Mouse (Mus musculus): Measurements from ENCODE around the gene Crybg2. TPM values are rescaled to one million over a fixed set of nuclear protein-coding genes. Genes with fewer than 3 reads are reported as not detected.

Crybg2 gene
- total and polyA plus RNA-seq, 2 experiments: 1.4 to 1.6 TPM

DNA sequence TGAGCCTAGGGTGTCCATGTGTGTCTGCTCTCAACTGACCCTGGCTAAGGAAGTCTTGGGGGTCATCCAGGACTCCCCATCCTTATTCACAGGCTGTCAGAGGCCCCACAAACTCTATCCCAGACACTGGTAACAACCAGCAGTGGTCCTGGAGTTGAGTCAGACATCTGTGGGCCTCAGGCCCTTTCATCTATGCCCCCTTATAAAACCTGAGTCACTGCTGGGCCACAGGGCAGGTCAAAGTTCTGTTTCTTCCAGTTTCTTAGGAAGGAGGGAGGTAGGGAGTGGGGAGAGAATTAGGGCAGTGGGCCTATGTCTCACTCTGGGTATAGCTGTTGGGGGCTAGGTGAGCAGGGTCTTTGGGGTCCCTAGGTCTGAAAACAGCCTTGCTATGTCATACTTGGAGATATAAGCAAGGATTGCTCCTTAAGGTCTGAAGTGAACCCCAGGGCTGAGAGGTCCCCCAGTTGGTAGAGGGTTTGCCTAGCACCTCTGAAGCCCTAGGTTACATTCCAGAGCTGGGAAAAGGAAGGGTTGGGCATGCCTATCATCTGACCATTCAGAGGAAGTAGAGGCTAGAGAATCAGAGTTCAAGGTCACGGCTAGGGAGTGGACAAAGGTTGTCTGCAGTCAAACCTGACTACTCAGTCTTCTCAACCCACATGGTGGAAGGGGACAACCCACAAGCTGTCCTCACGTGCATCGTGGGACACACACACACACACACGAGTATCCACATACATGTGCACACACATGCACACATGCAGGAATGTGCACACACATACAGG is 8.4 kb downstream of the Crybg2 start:
- Histone ChIP-seq H3K4me3 (ENCODE audit: insufficient read depth, low read depth, low read length) (no peak overlapping the region), H3K27me3 (ENCODE audit: control insufficient read depth, insufficient read depth, low read length) (no peaks in the 10 kb centered on the region), H3K9ac (ENCODE audit: low read depth, low read length) (no peak overlapping the region), H3K4me1 (ENCODE audit: control insufficient read depth, insufficient read depth, low read length) (no peaks in the 10 kb centered on the region), H3K36me3 (ENCODE audit: control insufficient read depth, insufficient read depth, low read length) (no peaks in the 10 kb centered on the region), H3K79me2 (ENCODE audit: control insufficient read depth, insufficient read depth, low read length) (no peaks in the 10 kb centered on the region), H3K27ac (replicated peaks; ENCODE audit: insufficient read depth, low read depth, low read length) (no peak overlapping the region)
- WGBS: 72% methylated on average over 4 of the region's 4 CpGs
- TF ChIP-seq POLR2A (IDR thresholded peaks at IDR 0.05; ENCODE audit: extremely low read depth, insufficient read depth, low read length): no peak
- DNase-seq (ENCODE audit: extremely low read depth, low read depth, low spot score): no peak

DNA sequence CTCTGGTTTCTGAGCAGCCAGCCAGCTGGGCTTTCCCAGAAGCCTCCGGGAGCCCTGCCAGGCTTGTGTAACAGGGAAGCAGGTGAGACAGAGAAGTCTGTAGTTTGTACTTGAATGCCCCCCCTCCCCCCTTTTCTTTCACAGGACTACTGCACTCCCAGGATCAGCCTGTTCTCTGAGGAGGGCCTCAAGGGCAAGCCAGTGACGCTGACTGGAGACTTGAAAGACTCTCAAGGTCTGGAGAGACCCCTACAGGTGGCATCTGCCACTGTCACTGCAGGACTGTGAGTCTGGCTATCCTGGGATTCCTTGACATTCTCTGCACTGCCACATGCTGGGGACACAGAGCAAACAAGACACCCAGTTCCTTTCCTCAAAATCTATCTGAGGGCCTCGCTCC is 18.1 kb downstream of the Crybg2 start:
- TF ChIP-seq POLR2A (IDR thresholded peaks at IDR 0.05; ENCODE audit: extremely low read depth, insufficient read depth, low read length) (no peak), CTCF (IDR thresholded peaks at IDR 0.05; ENCODE audit: low read depth, low read length) (peak; percentile 48)
- Histone ChIP-seq H3K4me1 (ENCODE audit: control insufficient read depth, insufficient read depth, low read length) (no peaks in the 10 kb centered on the region), H3K79me2 (ENCODE audit: control insufficient read depth, insufficient read depth, low read length) (no peaks in the 10 kb centered on the region), H3K9ac (ENCODE audit: low read depth, low read length) (no peak overlapping the region), H3K4me3 (ENCODE audit: insufficient read depth, low read depth, low read length) (no peak overlapping the region), H3K27me3 (ENCODE audit: control insufficient read depth, insufficient read depth, low read length) (peaks cover 3% of the 10 kb centered on the region; the same call in 1 of the 2 replicates), H3K27ac (replicated peaks; ENCODE audit: insufficient read depth, low read depth, low read length) (no peak overlapping the region), H3K36me3 (ENCODE audit: control insufficient read depth, insufficient read depth, low read length) (no peaks in the 10 kb centered on the region)
- 47% methylated on average over 3 of the region's 3 CpGs for WGBS
- no peak for DNase-seq (ENCODE audit: extremely low read depth, low read depth, low spot score)

DNA sequence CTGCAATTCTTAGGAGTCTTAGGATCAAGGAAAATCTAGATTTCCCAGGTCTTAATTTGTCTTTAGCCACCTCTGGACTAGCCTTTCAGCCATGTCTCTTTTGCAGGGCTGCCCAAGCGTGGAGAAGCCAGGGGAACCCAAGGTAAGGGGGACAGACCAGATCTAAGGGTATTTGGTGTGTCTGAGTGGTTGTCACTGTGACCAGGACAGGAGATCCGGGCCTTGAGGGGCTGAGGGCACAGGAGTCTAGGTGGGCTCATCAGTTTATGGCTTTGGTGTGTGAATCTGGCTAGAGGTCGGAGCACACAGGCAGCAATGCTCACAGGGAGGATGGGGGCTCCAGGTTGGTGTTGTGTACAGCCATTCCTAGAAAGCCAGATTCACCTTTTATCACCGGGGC is 20.1 kb downstream of the Crybg2 start:
- no peaks in the 10 kb centered on the region for H3K79me2 ChIP-seq (ENCODE audit: control insufficient read depth, insufficient read depth, low read length)
- DNase-seq (ENCODE audit: extremely low read depth, low read depth, low spot score): no peak
- no peaks in the 10 kb centered on the region for H3K36me3 ChIP-seq (ENCODE audit: control insufficient read depth, insufficient read depth, low read length)
- no peaks in the 10 kb centered on the region for H3K4me1 ChIP-seq (ENCODE audit: control insufficient read depth, insufficient read depth, low read length)
- WGBS: 90% methylated on average over 4 of the region's 4 CpGs
- peaks cover 3% of the 10 kb centered on the region; the same call in 1 of the 2 replicates for H3K27me3 ChIP-seq (ENCODE audit: control insufficient read depth, insufficient read depth, low read length)
- no peak for TF ChIP-seq CTCF (IDR thresholded peaks at IDR 0.05; ENCODE audit: low read depth, low read length)
- no peak for TF ChIP-seq POLR2A (IDR thresholded peaks at IDR 0.05; ENCODE audit: extremely low read depth, insufficient read depth, low read length)
- no peak overlapping the region for H3K4me3 ChIP-seq (ENCODE audit: insufficient read depth, low read depth, low read length)
- H3K27ac ChIP-seq (replicated peaks; ENCODE audit: insufficient read depth, low read depth, low read length): no peak overlapping the region
- H3K9ac ChIP-seq (ENCODE audit: low read depth, low read length): no peak overlapping the region

DNA sequence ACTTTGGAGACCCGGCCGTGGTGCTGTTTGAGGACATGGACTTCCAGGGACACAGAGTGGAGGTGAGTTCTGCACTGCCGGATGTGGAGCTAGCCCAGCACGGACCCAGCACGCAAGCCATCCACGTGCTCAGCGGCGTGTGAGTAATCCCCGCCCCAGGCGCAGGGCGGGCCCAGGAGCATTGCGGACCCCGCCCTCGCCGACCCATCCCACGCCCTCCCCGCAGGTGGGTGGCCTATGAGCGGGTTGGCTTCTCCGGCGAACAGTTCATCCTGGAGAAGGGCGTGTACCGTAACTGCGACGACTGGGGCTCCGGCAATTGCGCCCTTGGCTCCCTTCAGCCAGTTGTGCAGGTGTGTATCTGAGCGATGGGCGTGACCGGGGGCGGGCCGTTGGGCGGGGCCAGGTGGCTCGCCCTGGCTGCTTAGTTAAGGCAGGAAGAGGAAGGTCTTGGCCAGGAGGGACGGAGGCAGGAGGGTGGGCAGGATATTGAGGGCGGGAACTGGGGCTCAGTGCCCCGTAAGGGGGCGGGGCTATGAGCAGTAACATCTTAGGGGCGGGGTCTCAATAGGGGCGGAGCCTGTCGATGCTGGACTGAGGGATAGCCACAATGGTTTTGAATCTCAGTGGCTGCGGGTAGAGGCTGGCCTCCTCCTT is 21.2 kb downstream of the Crybg2 start:
- Histone ChIP-seq H3K4me1 (ENCODE audit: control insufficient read depth, insufficient read depth, low read length) (no peaks in the 10 kb centered on the region), H3K27ac (replicated peaks; ENCODE audit: insufficient read depth, low read depth, low read length) (no peak overlapping the region), H3K36me3 (ENCODE audit: control insufficient read depth, insufficient read depth, low read length) (no peaks in the 10 kb centered on the region), H3K27me3 (ENCODE audit: control insufficient read depth, insufficient read depth, low read length) (peaks cover 3% of the 10 kb centered on the region; the same call in 1 of the 2 replicates), H3K9ac (ENCODE audit: low read depth, low read length) (no peak overlapping the region), H3K79me2 (ENCODE audit: control insufficient read depth, insufficient read depth, low read length) (no peaks in the 10 kb centered on the region), H3K4me3 (ENCODE audit: insufficient read depth, low read depth, low read length) (peak overlapping the region; percentile 37; the same call in 1 of the 2 replicates)
- TF ChIP-seq CTCF (IDR thresholded peaks at IDR 0.05; ENCODE audit: low read depth, low read length) (no peak), POLR2A (IDR thresholded peaks at IDR 0.05; ENCODE audit: extremely low read depth, insufficient read depth, low read length) (no peak)
- WGBS: 3% methylated on average over 40 of the region's 41 CpGs
- DNase-seq (ENCODE audit: extremely low read depth, low read depth, low spot score): no peak

DNA sequence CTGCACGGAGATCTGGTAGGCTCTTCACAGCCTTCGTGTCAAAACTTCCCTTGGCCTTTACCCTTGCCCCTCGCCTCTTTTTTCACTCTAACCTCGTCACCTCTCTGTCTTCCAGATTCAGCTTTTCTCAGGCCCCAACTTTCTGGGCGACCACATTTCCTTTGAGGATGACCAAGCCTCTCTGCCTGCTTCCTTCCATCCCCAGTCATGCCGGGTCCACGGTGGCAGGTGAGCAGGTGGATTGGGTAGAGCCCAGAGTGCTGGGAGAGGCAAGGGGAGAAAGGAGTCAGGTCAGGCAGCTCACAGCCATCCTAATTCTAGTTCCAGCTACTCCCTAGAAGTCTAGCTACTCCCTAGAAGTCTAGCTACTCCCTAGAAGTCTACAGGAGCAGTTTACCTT is 21.8 kb downstream of the Crybg2 start:
- TF ChIP-seq POLR2A (IDR thresholded peaks at IDR 0.05; ENCODE audit: extremely low read depth, insufficient read depth, low read length) (no peak), CTCF (IDR thresholded peaks at IDR 0.05; ENCODE audit: low read depth, low read length) (no peak)
- Histone ChIP-seq H3K27ac (replicated peaks; ENCODE audit: insufficient read depth, low read depth, low read length) (no peak overlapping the region), H3K27me3 (ENCODE audit: control insufficient read depth, insufficient read depth, low read length) (peaks cover 3% of the 10 kb centered on the region; the same call in 1 of the 2 replicates), H3K4me3 (ENCODE audit: insufficient read depth, low read depth, low read length) (no peak overlapping the region), H3K79me2 (ENCODE audit: control insufficient read depth, insufficient read depth, low read length) (no peaks in the 10 kb centered on the region), H3K36me3 (ENCODE audit: control insufficient read depth, insufficient read depth, low read length) (no peaks in the 10 kb centered on the region), H3K9ac (ENCODE audit: low read depth, low read length) (no peak overlapping the region), H3K4me1 (ENCODE audit: control insufficient read depth, insufficient read depth, low read length) (no peaks in the 10 kb centered on the region)
- 21% methylated on average over 7 of the region's 7 CpGs for WGBS
- DNase-seq (ENCODE audit: extremely low read depth, low read depth, low spot score): no peak

DNA sequence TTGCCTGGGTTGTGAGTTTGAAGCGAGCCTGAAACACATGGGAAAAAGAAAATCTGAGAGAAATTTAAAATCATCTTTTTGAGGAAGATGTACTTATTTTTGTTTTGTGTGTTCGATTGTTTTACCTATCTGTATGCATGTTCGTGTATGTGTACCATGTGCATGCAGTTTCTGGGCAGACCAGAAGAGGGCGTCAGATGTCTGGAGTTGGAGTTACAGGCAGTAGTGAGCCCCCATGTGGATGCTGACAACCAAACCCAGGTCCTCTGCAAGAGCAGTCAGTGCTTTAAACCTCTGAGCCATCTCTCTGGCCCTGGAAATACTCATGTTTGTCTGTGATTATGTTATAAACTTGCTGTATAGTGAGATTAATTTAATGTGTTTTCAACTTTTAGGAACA is 24.4 kb downstream of the Crybg2 start:
- Histone ChIP-seq H3K4me3 (ENCODE audit: insufficient read depth, low read depth, low read length) (no peak overlapping the region), H3K27ac (replicated peaks; ENCODE audit: insufficient read depth, low read depth, low read length) (no peak overlapping the region), H3K79me2 (ENCODE audit: control insufficient read depth, insufficient read depth, low read length) (no peaks in the 10 kb centered on the region), H3K36me3 (ENCODE audit: control insufficient read depth, insufficient read depth, low read length) (no peaks in the 10 kb centered on the region), H3K4me1 (ENCODE audit: control insufficient read depth, insufficient read depth, low read length) (no peaks in the 10 kb centered on the region), H3K27me3 (ENCODE audit: control insufficient read depth, insufficient read depth, low read length) (peaks cover 3% of the 10 kb centered on the region; the same call in 1 of the 2 replicates), H3K9ac (ENCODE audit: low read depth, low read length) (no peak overlapping the region)
- 88% methylated on average over 4 of the region's 4 CpGs for WGBS
- DNase-seq (ENCODE audit: extremely low read depth, low read depth, low spot score): no peak
- no peak for TF ChIP-seq CTCF (IDR thresholded peaks at IDR 0.05; ENCODE audit: low read depth, low read length)
- TF ChIP-seq POLR2A (IDR thresholded peaks at IDR 0.05; ENCODE audit: extremely low read depth, insufficient read depth, low read length): no peak
